Mouse (Mus musculus) intestine, postnatal 0 days (tissue): Measurements from ENCODE around the gene Ankrd23. TPM values are rescaled to one million over a fixed set of nuclear protein-coding genes. Genes with fewer than 3 reads are reported as not detected.

Experiments used
- ATAC-seq: fragments of 200-750 bp; cut with Nextera tagmentation; 2 replicates; pipeline ENCODE4 v1.8.0; 2017; ENCODE audit warnings: mild to moderate bottlenecking, moderate TSS enrichment, moderate library complexity
- H3K27ac ChIP-seq: fragments of 300-500 bp; sonication (generic); 2 replicates; pipeline ENCODE4 v1.5.1; 2014; ENCODE audit warnings: mild to moderate bottlenecking, low read depth, low read length, moderate library complexity
- H3K27me3 ChIP-seq: fragments of 300-500 bp; sonication (generic); replicated peaks from 2 replicates; pipeline ENCODE4 v1.6.1; 2014; ENCODE audit warnings: low read length, mixed read lengths; ENCODE audit not compliant: control insufficient read depth, insufficient read depth
- H3K36me3 ChIP-seq: fragments of 300-500 bp; sonication (generic); 2 replicates; pipeline ENCODE4 v1.6.1; 2014; ENCODE audit warnings: mild to moderate bottlenecking, moderate library complexity; ENCODE audit not compliant: control insufficient read depth, insufficient read depth
- H3K4me1 ChIP-seq: fragments of 300-500 bp; sonication (generic); replicated peaks from 2 replicates; pipeline ENCODE4 v1.6.1; 2014; ENCODE audit warnings: antibody characterized with exemption, low read length, mixed read lengths; ENCODE audit not compliant: control insufficient read depth, insufficient read depth
- H3K4me2 ChIP-seq: fragments of 300-500 bp; sonication (generic); replicated peaks from 2 replicates; pipeline ENCODE4 v1.6.1; 2014; ENCODE audit warnings: low read depth, mild to moderate bottlenecking, moderate library complexity
- H3K4me3 ChIP-seq: fragments of 300-500 bp; sonication (generic); 2 replicates; pipeline ENCODE4 v1.5.1; 2014; ENCODE audit warnings: low read depth, low read length
- H3K9ac ChIP-seq: fragments of 300-500 bp; sonication (generic); 2 replicates; pipeline ENCODE4 v1.6.1; 2014; ENCODE audit warnings: mild to moderate bottlenecking, low read depth, low read length
- H3K9me3 ChIP-seq: fragments of 300-500 bp; sonication (generic); 2 replicates; pipeline ENCODE4 v1.6.1; 2016; ENCODE audit warnings: mixed run types; ENCODE audit not compliant: control insufficient read depth
- CTCF ChIP-seq: sonication (generic); IDR thresholded peaks from 2 replicates; pipeline ENCODE4 v1.5.1; 2016; ENCODE audit warnings: low read depth, mild to moderate bottlenecking, control low read depth, antibody characterized with exemption, moderate library complexity
- WGBS: fragments of 180-500 bp; shearing (Covaris S2); extraction: QIAGEN DNeasy Blood & Tissue Kit; methylation state at CpG from one replicate; pipeline ENCODE4 v1.1.7; 2014; 5-methylcytosine and 5-hydroxymethylcytosine counted together
- polyA plus RNA-seq: library from polyadenylated mRNA; unstranded; fragments of >200 nt; fragmentation: Nextera tagmentation; extraction: Ambion mirVana; gene quantifications from 2 replicates; pipeline ENCODE4 v1.2.1, GENCODE M21; 2015

Ankrd23 gene
- polyA plus RNA-seq, 1 experiment from 2014 or later = 2.1 TPM

- no peak for TF ChIP-seq CTCF
- Histone ChIP-seq H3K4me3 (no peak overlapping the region), H3K27me3 (no peaks in the 10 kb centered on the region), H3K4me1 (no peaks in the 10 kb centered on the region), H3K36me3 (peaks cover 46% of the 10 kb centered on the region), H3K9ac (no peak overlapping the region), H3K27ac (no peak overlapping the region), H3K4me2 (no peak overlapping the region), H3K9me3 (no peaks in the 10 kb centered on the region)
- no peak for ATAC-seq
- WGBS = 90% methylated on average over 12 of the region's 12 CpGs
Observed at GRCm38 (mm10) chr1:36540807-36541206, 4.1 kb upstream of the Ankrd23 start.

GRCm38 (mm10) chr1:36540132-36540531 is 3.4 kb upstream of the Ankrd23 start:
- no peaks in the 10 kb centered on the region for H3K27me3 ChIP-seq
- 93% methylated on average over 11 of the region's 11 CpGs for WGBS
- no peak overlapping the region for H3K27ac ChIP-seq
- no peak overlapping the region for H3K4me3 ChIP-seq
- no peaks in the 10 kb centered on the region for H3K9me3 ChIP-seq
- H3K9ac ChIP-seq = no peak overlapping the region
- no peak for TF ChIP-seq CTCF
- peaks cover 46% of the 10 kb centered on the region for H3K36me3 ChIP-seq
- no peak overlapping the region for H3K4me2 ChIP-seq
- no peaks in the 10 kb centered on the region for H3K4me1 ChIP-seq
- no peak for ATAC-seq

- Histone ChIP-seq H3K36me3 (peaks cover 46% of the 10 kb centered on the region), H3K4me2 (no peak within 1 kb of the TSS), H3K4me3 (no peak within 1 kb of the TSS), H3K27me3 (no peaks in the 10 kb centered on the region), H3K9me3 (no peaks in the 10 kb centered on the region), H3K27ac (peak within 1 kb of the TSS; percentile 21; the same call in 1 of the 2 replicates), H3K9ac (no peak within 1 kb of the TSS; the same call in 1 of the 2 replicates), H3K4me1 (no peaks in the 10 kb centered on the region; the same call in 1 of the 2 replicates)
- ATAC-seq = peak; percentile 53; the same call in 1 of the 2 replicates
- 29% methylated on average over 9 of the region's 9 CpGs for WGBS
- TF ChIP-seq CTCF = no peak
Observed at GRCm38 (mm10) chr1:36539186-36539585, 2.5 kb upstream of the Ankrd23 start, which contains the start of gene Gm42417. Gene Gm42417 (minus strand): TSS chr1:36539429.

- no peaks in the 10 kb centered on the region; the same call in 1 of the 2 replicates for H3K4me1 ChIP-seq
- H3K9me3 ChIP-seq = no peaks in the 10 kb centered on the region
- TF ChIP-seq CTCF = no peak
- 0 out of 2 replicates have a peak overlapping the region, but pooled peaks have one; percentile 21 for H3K27ac ChIP-seq
- no peak overlapping the region for H3K4me3 ChIP-seq
- peaks cover 43% of the 10 kb centered on the region for H3K36me3 ChIP-seq
- H3K9ac ChIP-seq = no peak overlapping the region; the same call in 1 of the 2 replicates
- no peak for ATAC-seq
- no peaks in the 10 kb centered on the region for H3K27me3 ChIP-seq
- no peak overlapping the region for H3K4me2 ChIP-seq
- WGBS = 68% methylated on average over 4 of the region's 4 CpGs
Observed at GRCm38 (mm10) chr1:36538727-36539126, 2.0 kb upstream of the Ankrd23 start.

- 69% methylated on average over 8 of the region's 8 CpGs for WGBS
- TF ChIP-seq CTCF = no peak
- Histone ChIP-seq H3K27me3 (no peaks in the 10 kb centered on the region), H3K4me3 (no peak overlapping the region), H3K4me2 (no peak overlapping the region), H3K27ac (no peak overlapping the region; the same call in 1 of the 2 replicates), H3K9me3 (no peaks in the 10 kb centered on the region), H3K4me1 (no peaks in the 10 kb centered on the region; the same call in 1 of the 2 replicates), H3K9ac (no peak overlapping the region), H3K36me3 (peaks cover 34% of the 10 kb centered on the region)
- ATAC-seq = no peak
Observed at GRCm38 (mm10) chr1:36536397-36536728, 320 bp downstream of the Ankrd23 start.

GRCm38 (mm10) chr1:36535477-36536396 is 946 bp downstream of the Ankrd23 start:
- no peak for ATAC-seq

More at GRCm38 (mm10) chr1:36535477-36536396, 946 bp downstream of the Ankrd23 start:
- no peak for TF ChIP-seq CTCF
- 83% methylated on average over 11 of the region's 11 CpGs for WGBS
- Histone ChIP-seq H3K4me3 (no peak overlapping the region), H3K27ac (no peak overlapping the region), H3K27me3 (no peaks in the 10 kb centered on the region), H3K36me3 (peaks cover 33% of the 10 kb centered on the region), H3K4me2 (no peak overlapping the region), H3K9ac (no peak overlapping the region), H3K9me3 (no peaks in the 10 kb centered on the region), H3K4me1 (no peaks in the 10 kb centered on the region; the same call in 1 of the 2 replicates)
